Mouse (Mus musculus): ENCODE measurements around the gene Dnajc4.

GRCm38 (mm10) chr19:7020224-7020641, 27.9 kb upstream of the Dnajc4 start:
- TF ChIP-seq CTCF (IDR thresholded peaks at IDR 0.05; ENCODE audit: low read depth, low read length) (peak; percentile 60), EP300 (IDR thresholded peaks at IDR 0.05; ENCODE audit: insufficient read depth, low read depth, low read length) (no peak), POLR2A (IDR thresholded peaks at IDR 0.05; ENCODE audit: insufficient read depth, low read length) (no peak)
